Mouse (Mus musculus) forebrain, embryonic 11.5 days (tissue): ENCODE results near the gene Trim25. TPM values are rescaled to one million over a fixed set of nuclear protein-coding genes. Genes with fewer than 3 reads are reported as not detected.

ENCODE experiments used
- ATAC-seq: fragments of 200-750 bp; cut with Nextera tagmentation; replicated peaks from 2 replicates; pipeline ENCODE4 v1.8.0; 2017; ENCODE audit warnings: moderate TSS enrichment; ENCODE audit not compliant: low FRiP score
- DNase-seq: peaks from one replicate; pipeline ENCODE4 v3.0.0-alpha.2; 2017; ENCODE audit warnings: low spot score
- H3K27ac ChIP-seq: fragments of 300-500 bp; sonication (generic); 2 replicates; pipeline ENCODE4 v1.5.1; 2014; ENCODE audit warnings: low read depth, low read length
- H3K27me3 ChIP-seq: fragments of 300-500 bp; sonication (generic); 2 replicates; pipeline ENCODE4 v1.6.1; 2014; ENCODE audit warnings: mild to moderate bottlenecking, low read length, mixed read lengths; ENCODE audit not compliant: control insufficient read depth, insufficient read depth
- H3K36me3 ChIP-seq: fragments of 300-500 bp; sonication (generic); 2 replicates; pipeline ENCODE4 v1.6.1; 2014; ENCODE audit warnings: mild to moderate bottlenecking, low read length, moderate library complexity, mixed read lengths; ENCODE audit not compliant: control insufficient read depth, insufficient read depth
- H3K4me1 ChIP-seq: fragments of 300-500 bp; sonication (generic); replicated peaks from 2 replicates; pipeline ENCODE4 v1.6.1; 2014; ENCODE audit warnings: low read length, mixed read lengths; ENCODE audit not compliant: control insufficient read depth, insufficient read depth
- H3K4me2 ChIP-seq: fragments of 300-500 bp; sonication (generic); 2 replicates; pipeline ENCODE4 v1.6.1; 2014; ENCODE audit warnings: low read depth, mild to moderate bottlenecking, low read length, moderate library complexity, mixed read lengths; ENCODE audit not compliant: severe bottlenecking
- H3K4me3 ChIP-seq: fragments of 300-500 bp; sonication (generic); 2 replicates; pipeline ENCODE4 v1.5.1; 2014; ENCODE audit warnings: low read depth, low read length
- H3K9ac ChIP-seq: fragments of 300-500 bp; sonication (generic); 2 replicates; pipeline ENCODE4 v1.6.1; 2014; ENCODE audit warnings: low read length
- H3K9me3 ChIP-seq: fragments of 300-500 bp; sonication (generic); 2 replicates; pipeline ENCODE4 v1.6.1; 2016; ENCODE audit warnings: low read length, mixed read lengths; ENCODE audit not compliant: control insufficient read depth
- WGBS: fragments of 180-500 bp; shearing (Covaris S2); extraction: QIAGEN DNeasy Blood & Tissue Kit; methylation state at CpG from one replicate; pipeline ENCODE4 v1.1.7; 2014; 5-methylcytosine and 5-hydroxymethylcytosine counted together
- polyA plus RNA-seq: library from polyadenylated mRNA; unstranded; fragments of >200 nt; fragmentation: Nextera tagmentation; extraction: Ambion mirVana; gene quantifications from 2 replicates; pipeline ENCODE4 v1.2.1, GENCODE M21; 2014

The Trim25 gene
- polyA plus RNA-seq, 1 experiment from 2014 or later: 2.1 TPM

DNA sequence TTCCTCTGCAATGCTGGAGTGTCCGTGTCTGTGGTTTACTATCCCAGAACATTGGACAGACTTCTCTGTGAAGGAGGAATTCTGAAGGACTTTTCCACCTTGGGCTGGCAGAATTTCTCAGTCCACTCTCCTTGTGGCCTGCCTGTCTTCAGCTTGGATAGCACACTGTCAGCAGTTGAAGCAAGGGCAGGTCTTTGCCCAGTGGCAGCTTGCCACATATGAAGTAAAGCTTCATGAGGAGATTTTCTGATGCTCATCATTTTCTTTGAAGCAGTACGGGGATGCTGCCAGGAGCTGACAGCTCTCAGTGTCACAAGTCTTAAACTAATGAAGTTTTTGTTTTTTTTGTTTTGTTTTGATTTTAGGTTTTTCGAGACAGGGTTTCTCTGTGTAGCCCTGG is 40.3 kb upstream of the Trim25 start:
- H3K4me2 ChIP-seq: no peak overlapping the region
- DNase-seq (no peak), ATAC-seq (no peak)
- WGBS: 84% methylated on average over 3 of the region's 3 CpGs
- H3K27me3 ChIP-seq: no peaks in the 10 kb centered on the region
- H3K9ac ChIP-seq: no peak overlapping the region
- H3K36me3 ChIP-seq: no peaks in the 10 kb centered on the region
- no peaks in the 10 kb centered on the region for H3K4me1 ChIP-seq
- H3K4me3 ChIP-seq: no peak overlapping the region
- no peak overlapping the region for H3K27ac ChIP-seq
- H3K9me3 ChIP-seq: no peaks in the 10 kb centered on the region

GRCm38 (mm10) chr11:88966881-88967361 is 32.3 kb upstream of the Trim25 start, which contains the start of gene Elobl:
Gene Elobl, minus strand, starts transcription at chr11:88966931.
- ATAC-seq (no peak), DNase-seq (no peak)
- H3K4me3 ChIP-seq: no peak within 1 kb of the TSS
- H3K9ac ChIP-seq: no peak within 1 kb of the TSS
- no peaks in the 10 kb centered on the region for H3K4me1 ChIP-seq
- no peaks in the 10 kb centered on the region for H3K27me3 ChIP-seq
- no peak within 1 kb of the TSS for H3K4me2 ChIP-seq
- no peak within 1 kb of the TSS for H3K27ac ChIP-seq
- 93% methylated on average over 2 of the region's 3 CpGs for WGBS
- H3K36me3 ChIP-seq: no peaks in the 10 kb centered on the region
- no peaks in the 10 kb centered on the region for H3K9me3 ChIP-seq

GRCm38 (mm10) chr11:88970202-88970732 is 28.9 kb upstream of the Trim25 start, which contains the start of gene Coil:
Gene Coil, plus strand, starts transcription at chr11:88970252.
- Histone ChIP-seq H3K4me1 (no peaks in the 10 kb centered on the region; the same call in 1 of the 2 replicates), H3K27ac (no peak within 1 kb of the TSS), H3K4me2 (no peak within 1 kb of the TSS), H3K36me3 (no peaks in the 10 kb centered on the region), H3K9me3 (no peaks in the 10 kb centered on the region), H3K4me3 (no peak within 1 kb of the TSS), H3K9ac (no peak within 1 kb of the TSS), H3K27me3 (no peaks in the 10 kb centered on the region)
- 40% methylated on average over 2 of the region's 2 CpGs for WGBS
- peak; percentile 50 for DNase-seq
- no peak; the same call in 1 of the 2 replicates for ATAC-seq

DNA sequence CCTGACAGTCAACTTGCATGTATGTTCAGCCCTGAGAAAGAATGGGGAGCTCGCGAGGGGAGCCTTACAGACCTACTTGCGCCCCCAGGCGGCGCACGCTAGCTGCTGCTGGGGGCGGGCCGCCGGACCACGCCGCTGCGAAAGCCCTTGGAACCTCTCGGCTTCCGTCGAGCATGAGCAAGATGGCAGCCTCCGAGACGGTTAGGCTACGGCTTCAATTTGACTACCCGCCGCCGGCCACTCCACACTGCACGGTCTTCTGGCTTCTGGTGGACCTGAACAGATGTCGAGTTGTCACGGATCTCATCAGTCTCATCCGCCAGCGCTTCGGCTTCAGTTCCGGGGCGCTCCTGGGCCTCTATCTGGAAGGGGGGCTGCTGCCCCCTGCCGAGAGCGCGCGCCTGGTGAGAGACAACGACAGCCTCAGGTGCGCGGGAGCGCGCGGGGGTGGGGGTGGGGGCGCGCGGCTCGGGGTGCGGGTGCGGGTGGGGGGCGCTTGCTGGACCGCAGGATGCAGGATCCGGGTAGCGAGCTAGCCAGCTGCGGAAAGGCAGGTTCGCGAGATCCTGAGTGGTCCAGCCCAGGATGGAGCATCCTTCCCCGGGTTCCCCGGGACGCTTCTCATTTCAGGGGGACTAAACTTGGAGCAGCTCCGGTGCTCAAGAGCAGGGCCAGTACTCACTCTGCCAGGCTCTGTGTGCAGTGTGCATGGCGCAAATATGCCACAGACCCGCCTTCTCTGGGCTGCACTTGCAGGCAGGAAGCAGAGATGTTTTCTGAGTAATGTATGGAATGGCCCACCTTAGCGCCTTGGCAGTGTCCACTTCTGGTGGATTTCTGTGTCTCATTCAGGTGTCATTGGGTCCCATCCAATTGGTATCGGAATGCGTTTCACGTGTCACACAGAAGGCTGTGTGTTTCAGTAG is 25.1 kb upstream of the Trim25 start:
- DNase-seq: peak; percentile 96
- H3K4me3 ChIP-seq: peak overlapping the region; percentile 70
- H3K27ac ChIP-seq: peak overlapping the region; percentile 75
- H3K4me1 ChIP-seq: no peaks in the 10 kb centered on the region; the same call in 1 of the 2 replicates
- 3% methylated on average over 62 of the region's 62 CpGs for WGBS
- no peaks in the 10 kb centered on the region for H3K36me3 ChIP-seq
- no peaks in the 10 kb centered on the region for H3K27me3 ChIP-seq
- ATAC-seq: peak; percentile 79
- H3K9ac ChIP-seq: peak overlapping the region; percentile 85
- H3K4me2 ChIP-seq: peak overlapping the region; percentile 70
- no peaks in the 10 kb centered on the region for H3K9me3 ChIP-seq

GRCm38 (mm10) chr11:88976320-88976719 is 22.9 kb upstream of the Trim25 start:
- no peak overlapping the region for H3K9ac ChIP-seq
- ATAC-seq: no peak
- no peaks in the 10 kb centered on the region for H3K9me3 ChIP-seq
- no peaks in the 10 kb centered on the region for H3K36me3 ChIP-seq
- no peak for DNase-seq
- H3K27me3 ChIP-seq: no peaks in the 10 kb centered on the region
- no peak overlapping the region for H3K4me2 ChIP-seq
- H3K27ac ChIP-seq: no peak overlapping the region
- H3K4me3 ChIP-seq: no peak overlapping the region
- no peaks in the 10 kb centered on the region; the same call in 1 of the 2 replicates for H3K4me1 ChIP-seq
- 90% methylated on average over 2 of the region's 2 CpGs for WGBS

DNA sequence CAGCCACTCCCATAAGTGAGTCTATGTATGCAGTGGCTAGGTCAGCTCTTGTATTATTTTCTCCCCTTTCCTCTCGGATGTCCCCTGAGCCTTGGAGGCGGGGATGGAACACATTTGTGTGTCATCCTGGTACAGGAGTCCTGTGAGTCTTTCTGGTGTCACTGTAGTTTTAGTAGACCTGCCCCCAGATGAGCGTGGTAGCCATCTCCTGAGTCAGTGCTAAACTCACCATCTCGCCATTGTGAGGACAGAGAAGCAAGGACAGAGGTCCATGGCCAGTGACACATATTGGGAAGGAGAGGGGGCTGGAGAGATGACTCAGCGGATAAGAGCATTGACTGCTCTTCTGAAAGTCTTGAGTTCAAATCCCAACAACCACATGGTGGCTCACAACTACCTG is 22.0 kb upstream of the Trim25 start:
- no peaks in the 10 kb centered on the region for H3K27me3 ChIP-seq
- no peak overlapping the region for H3K27ac ChIP-seq
- no peaks in the 10 kb centered on the region; the same call in 1 of the 2 replicates for H3K4me1 ChIP-seq
- H3K36me3 ChIP-seq: no peaks in the 10 kb centered on the region; the same call in 1 of the 2 replicates
- H3K9ac ChIP-seq: no peak overlapping the region
- ATAC-seq (no peak), DNase-seq (no peak)
- no peak overlapping the region for H3K4me2 ChIP-seq
- no peaks in the 10 kb centered on the region for H3K9me3 ChIP-seq
- no peak overlapping the region for H3K4me3 ChIP-seq
- WGBS: 94% methylated on average over 5 of the region's 5 CpGs

GRCm38 (mm10) chr11:88981337-88981736 is 17.8 kb upstream of the Trim25 start:
- Histone ChIP-seq H3K27ac (no peak overlapping the region), H3K27me3 (no peaks in the 10 kb centered on the region), H3K4me3 (no peak overlapping the region), H3K36me3 (peaks cover 7% of the 10 kb centered on the region; the same call in 1 of the 2 replicates), H3K4me2 (no peak overlapping the region), H3K9ac (no peak overlapping the region), H3K4me1 (no peaks in the 10 kb centered on the region), H3K9me3 (no peaks in the 10 kb centered on the region)
- ATAC-seq (no peak), DNase-seq (no peak)
- 92% methylated on average over 8 of the region's 8 CpGs for WGBS

DNA sequence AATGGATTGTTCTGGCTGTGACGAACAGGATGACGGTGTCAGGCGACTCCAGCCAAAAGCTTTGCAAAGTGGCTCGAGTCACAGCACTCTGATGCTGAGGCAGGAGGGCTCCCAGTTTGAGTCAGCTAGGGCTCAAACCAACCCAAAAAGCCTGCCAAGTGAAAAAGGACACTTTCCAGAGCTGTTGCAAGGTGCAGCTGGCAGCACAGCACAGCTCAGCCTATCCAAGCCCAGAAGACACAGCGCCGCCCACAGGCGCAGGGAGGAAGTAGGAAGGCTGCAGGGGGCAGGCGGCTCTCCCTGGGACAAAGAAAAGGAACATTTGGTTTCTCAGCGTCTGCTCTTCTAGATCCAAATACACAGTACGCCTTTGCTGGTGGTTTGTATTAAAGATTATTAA is 12.6 kb upstream of the Trim25 start:
- DNase-seq: no peak
- Histone ChIP-seq H3K4me1 (no peaks in the 10 kb centered on the region), H3K9me3 (no peaks in the 10 kb centered on the region), H3K36me3 (peaks cover 7% of the 10 kb centered on the region; the same call in 1 of the 2 replicates), H3K27ac (no peak overlapping the region), H3K4me3 (no peak overlapping the region), H3K27me3 (no peaks in the 10 kb centered on the region), H3K4me2 (no peak overlapping the region), H3K9ac (no peak overlapping the region)
- no peak for ATAC-seq
- 90% methylated on average over 10 of the region's 10 CpGs for WGBS
